Comparison of ENCODE assay signal across 10 mouse cellular contexts in the genomic region with DNA sequence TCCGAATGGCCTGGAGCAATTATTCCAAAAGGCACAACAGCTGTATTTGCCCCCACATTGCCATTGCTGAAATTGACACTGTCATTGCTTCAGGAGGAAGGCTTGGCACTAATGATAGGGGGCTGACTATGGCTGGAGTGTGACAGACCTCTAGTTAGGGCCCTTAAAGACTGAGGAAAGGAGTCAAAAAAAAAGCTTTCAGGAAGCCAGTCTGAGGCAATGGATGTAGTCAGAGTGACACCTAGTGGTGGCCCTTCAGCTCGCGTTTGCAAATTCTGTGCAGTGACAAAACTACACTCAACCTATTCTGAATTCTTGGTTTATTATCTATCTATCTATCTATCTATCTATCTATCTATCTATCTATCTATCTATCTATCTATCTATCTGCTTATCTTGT. TPM values are rescaled to one million over a fixed set of nuclear protein-coding genes. Genes with fewer than 3 reads are reported as not detected.
DNase-seq lines count a peak whose midpoint lies in the region; ATAC-seq lines count a peak whose summit lies in the region.
"Had no signal": no experiment of that assay in that cellular context is flagged by ENCODE, and none has a peak within 500 bp of the region (broad histone marks: within the 10 kb centered on the region; RNA-seq: fewer than 3 reads in every experiment).

No protein-coding gene starts in this region.

- H3K4me1 ChIP-seq in midbrain, embryonic 14.5 days (ENCODE audit: control insufficient read depth, insufficient read depth, low read length), result no peaks in the 10 kb centered on the region
- H3K4me1 ChIP-seq in midbrain, embryonic 15.5 days, result no peaks in the 10 kb centered on the region

- no peaks in the 10 kb centered on the region for H3K9me3 ChIP-seq in midbrain, embryonic 14.5 days (ENCODE audit: control insufficient read depth, low read length)
- no peaks in the 10 kb centered on the region for H3K9me3 ChIP-seq in midbrain, embryonic 15.5 days

- no peak overlapping the region for H3K4me3 ChIP-seq in midbrain, embryonic 14.5 days (replicated peaks; ENCODE audit: low read depth, low read length)
- no peak overlapping the region for H3K4me3 ChIP-seq in midbrain, embryonic 15.5 days
- H3K4me3 ChIP-seq: myocyte had no signal

- H3K27me3 ChIP-seq in midbrain, embryonic 14.5 days (ENCODE audit: control insufficient read depth, insufficient read depth, low read length), result no peaks in the 10 kb centered on the region
- H3K27me3 ChIP-seq in midbrain, embryonic 15.5 days (replicated peaks), result no peaks in the 10 kb centered on the region

- no peak for ATAC-seq in midbrain, embryonic 14.5 days (ENCODE audit: low FRiP score, low TSS enrichment)
- ATAC-seq in midbrain, embryonic 15.5 days (replicated peaks), result no peak
- ATAC-seq in common myeloid progenitor, adult 5-6 weeks (replicated peaks; ENCODE audit: low read depth, poor library complexity, severe bottlenecking), result 0 out of 2 replicates have a peak, but pooled peaks have one; percentile 39
- ATAC-seq in megakaryocyte progenitor cell, adult 5-6 weeks (replicated peaks; ENCODE audit: poor library complexity), result peak; percentile 72

- no peak overlapping the region for H3K9ac ChIP-seq in midbrain, embryonic 14.5 days (replicated peaks; ENCODE audit: low read length)
- H3K9ac ChIP-seq in midbrain, embryonic 15.5 days, result no peak overlapping the region

- H3K4me2 ChIP-seq in midbrain, embryonic 14.5 days (ENCODE audit: low read length), result no peak overlapping the region
- H3K4me2 ChIP-seq in midbrain, embryonic 15.5 days, result no peak overlapping the region

- no peak overlapping the region for H3K27ac ChIP-seq in midbrain, embryonic 14.5 days (replicated peaks; ENCODE audit: low read depth, low read length)
- no peak overlapping the region for H3K27ac ChIP-seq in midbrain, embryonic 15.5 days

- no peaks in the 10 kb centered on the region for H3K36me3 ChIP-seq in midbrain, embryonic 14.5 days (ENCODE audit: control insufficient read depth, insufficient read depth, low read length)
- H3K36me3 ChIP-seq in midbrain, embryonic 15.5 days (replicated peaks), result no peaks in the 10 kb centered on the region

- DNase-seq in cerebellum, postnatal 10 days, result peak; percentile 80 to 84
- no peak for DNase-seq in cerebellum, adult 11 months
- DNase-seq in midbrain, embryonic 14.5 days, result peak; percentile 89
- DNase-seq in kidney, postnatal 36 days, result peak; percentile 27 to 73
- DNase-seq in urinary bladder, adult 18-20 months (ENCODE audit: low spot score in 2 of 2), result no peak

- 32% methylated on average over 3 of the region's 3 CpGs for WGBS in midbrain, embryonic 14.5 days
- 27% methylated on average over 3 of the region's 3 CpGs for WGBS in midbrain, embryonic 15.5 days

RNA-seq across cellular contexts. Expression of a gene that starts 7.7 kb away (rescaled TPM):
- polyA plus RNA-seq in midbrain, embryonic 14.5 days (2014; fragmentation: Nextera tagmentation; extraction: Ambion mirVana), result 0.15 TPM in 1 of 2 replicates, not detected in the other
- polyA plus RNA-seq in midbrain, embryonic 15.5 days (2015; fragmentation: Nextera tagmentation; extraction: Ambion mirVana), result 0.06 TPM in 1 of 2 replicates, not detected in the other
- not detected in 2 replicates for total RNA-seq in common myeloid progenitor, adult 5-6 weeks (2017)
- total RNA-seq in megakaryocyte progenitor cell, adult 5-6 weeks (2015), result not detected in 2 replicates
- not detected in 2 replicates for total RNA-seq in megakaryocyte progenitor cell, adult 5-6 weeks (2017)
- total RNA-seq: heart, postnatal 36 days had no signal
- polyA plus RNA-seq: myocyte had no signal

RNA-seq across cellular contexts. Expression of a gene that starts 12.7 kb away (rescaled TPM):
- 24.3 and 33.4 TPM in 2 replicates for polyA plus RNA-seq in midbrain, embryonic 14.5 days (2014; fragmentation: Nextera tagmentation; extraction: Ambion mirVana)
- 31.8 and 33.6 TPM in 2 replicates for polyA plus RNA-seq in midbrain, embryonic 15.5 days (2015; fragmentation: Nextera tagmentation; extraction: Ambion mirVana)
- 10.3 and 17.2 TPM in 2 replicates for total RNA-seq in common myeloid progenitor, adult 5-6 weeks (2017)
- 8.7 and 11.2 TPM in 2 replicates for total RNA-seq in megakaryocyte progenitor cell, adult 5-6 weeks (2015)
- total RNA-seq in megakaryocyte progenitor cell, adult 5-6 weeks (2017), result 6.8 and 8.8 TPM in 2 replicates

Comparison
In these comparisons a context has a peak if more than half of its experiments do, and no peak if none do; other contexts are left out.
1. DNase-seq: peak in cerebellum, postnatal 10 days (2 of 2), midbrain, embryonic 14.5 days (single experiment) and kidney, postnatal 36 days (2 of 2); none in cerebellum, adult 11 months (single experiment) and urinary bladder, adult 18-20 months (0 of 2).
2. ATAC-seq: peak in common myeloid progenitor, adult 5-6 weeks (single experiment) and megakaryocyte progenitor cell, adult 5-6 weeks (single experiment); none in midbrain, embryonic 14.5 days (single experiment) and midbrain, embryonic 15.5 days (single experiment).